Mouse (Mus musculus) adrenal gland, postnatal 36 days (tissue): Measurements from ENCODE around the gene Arhgef19. TPM values are rescaled to one million over a fixed set of nuclear protein-coding genes. Genes with fewer than 3 reads are reported as not detected.

ENCODE experiments used
- total RNA-seq, 2 experiments: library from RNA; stranded (reverse); gene quantifications; 2 replicates each; pipeline ENCODE4 v1.2.3; 2021

Gene Arhgef19
- total RNA-seq, 2 experiments from 2014 or later = 31.2 to 75.4 TPM

Other genes starting within 250 kb of the Arhgef19 start
- 10 to 100 TPM in 1 of 2 experiments, 1 to 10 TPM in 1; 8.4 to 10.5 TPM for gene Mfap2, start 229.1 kb upstream of the Arhgef19 start, total RNA-seq
- 1 to 10 TPM; 5.5 to 5.8 TPM for gene Crocc, start 178.9 kb upstream of the Arhgef19 start, total RNA-seq
- gene Necap2, start 161.1 kb upstream of the Arhgef19 start, total RNA-seq = 10 to 100 TPM; 61.4 to 61.9 TPM
- not detected for gene Spata21, start 151.2 kb upstream of the Arhgef19 start, total RNA-seq
- gene Szrd1, start 99.7 kb upstream of the Arhgef19 start, total RNA-seq = 100 to 1,000 TPM; 110 to 123 TPM
- gene Fbxo42, start 91.6 kb upstream of the Arhgef19 start, total RNA-seq = 10 to 100 TPM; 20.4 to 21.6 TPM
- gene Rsg1, start 25.5 kb upstream of the Arhgef19 start, total RNA-seq = 1 to 10 TPM in 1 of 2 experiments, under 1 TPM in 1; 0.96 to 1.2 TPM
- gene Epha2, start 61.7 kb downstream of the Arhgef19 start, total RNA-seq = 10 to 100 TPM; 14.4 to 23.6 TPM
- 1 to 10 TPM; 1.8 to 2.7 TPM for gene Fam131c, start 128.7 kb downstream of the Arhgef19 start, total RNA-seq
- gene Clcnka, start 159.2 kb downstream of the Arhgef19 start, total RNA-seq = not detected
- not detected for gene Clcnkb, start 176.5 kb downstream of the Arhgef19 start, total RNA-seq
- gene Hspb7, start 181.3 kb downstream of the Arhgef19 start, total RNA-seq = under 1 TPM; 0.33 to 0.46 TPM
- not detected for gene Srarp, start 196.6 kb downstream of the Arhgef19 start, total RNA-seq
- 10 to 100 TPM; 14.8 to 18.7 TPM for gene Zbtb17, start 205.2 kb downstream of the Arhgef19 start, total RNA-seq